Mouse (Mus musculus) adrenal gland, adult 2 months (tissue): ENCODE results near the gene Pigq. TPM values are rescaled to one million over a fixed set of nuclear protein-coding genes. Genes with fewer than 3 reads are reported as not detected.

Experiments used
- DNase-seq: peaks from one replicate; pipeline ENCODE4 v3.0.0; 2021
- polyA plus RNA-seq: library from polyadenylated mRNA; depleted of rRNA; stranded (reverse); fragments of >200 nt; gene quantifications from 2 replicates; pipeline ENCODE4 v1.2.3, GENCODE M21; 2012; rRNA removed
- total RNA-seq, 2 experiments: library from RNA; stranded (reverse); gene quantifications; 2 replicates each; pipeline ENCODE4 v1.2.3; 2021

Gene Pigq
- total and polyA plus RNA-seq, 3 experiments: 105 to 187 (median 121) TPM

DNA sequence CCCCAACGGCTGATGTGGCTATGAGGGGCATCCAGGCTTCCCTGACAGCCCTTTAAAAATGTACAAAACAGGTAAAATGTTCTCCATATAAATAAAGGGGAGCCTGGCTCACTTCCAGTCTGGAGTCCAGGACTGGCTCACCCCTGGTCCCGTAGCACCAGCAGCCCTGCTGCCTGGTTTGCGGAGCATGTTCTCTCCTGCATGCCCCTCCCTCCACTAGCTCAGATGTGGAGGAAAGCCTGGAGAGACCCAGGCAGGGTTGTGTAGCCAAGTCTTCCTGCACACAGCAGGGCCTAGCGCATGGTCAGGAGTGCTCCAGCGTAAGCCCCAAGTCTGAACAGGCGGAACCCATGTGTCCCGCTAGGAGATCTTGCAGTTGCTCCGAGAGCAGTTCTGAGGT is 61.5 kb downstream of the Pigq start:
- no peak for DNase-seq

DNA sequence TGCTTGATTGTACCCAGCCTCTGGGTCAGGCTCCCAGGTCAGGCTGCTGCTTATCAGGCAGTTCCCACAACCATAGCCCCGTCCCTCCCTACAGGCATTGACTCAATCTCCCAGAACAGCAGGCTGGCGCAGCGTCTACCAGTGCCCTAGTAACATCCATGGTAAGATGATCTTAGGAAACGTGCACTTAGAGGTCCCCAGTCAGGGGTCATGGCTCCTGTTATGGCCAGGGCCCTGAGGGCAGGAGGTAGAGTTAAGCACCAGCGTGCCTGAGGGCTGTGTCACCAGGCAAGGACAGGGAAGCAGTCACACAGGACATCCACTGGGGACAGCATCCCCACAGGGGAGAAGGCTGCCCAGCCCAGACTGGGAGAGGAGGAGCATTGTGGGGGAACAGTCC is 62.4 kb downstream of the Pigq start:
- peak; percentile 36 for DNase-seq

- no peak for DNase-seq
Observed at GRCm38 (mm10) chr17:25881691-25882090, 63.0 kb downstream of the Pigq start.

GRCm38 (mm10) chr17:25880913-25881641 is 63.7 kb downstream of the Pigq start:
- DNase-seq: peak; percentile 38

GRCm38 (mm10) chr17:25880196-25880910 is 64.4 kb downstream of the Pigq start, which contains the start of gene Wfikkn1:
Gene Wfikkn1, minus strand, starts transcription at chr17:25880858.
- no peak for DNase-seq

- DNase-seq: peak; percentile 14
Observed at GRCm38 (mm10) chr17:25879750-25880149, 65.0 kb downstream of the Pigq start.

DNA sequence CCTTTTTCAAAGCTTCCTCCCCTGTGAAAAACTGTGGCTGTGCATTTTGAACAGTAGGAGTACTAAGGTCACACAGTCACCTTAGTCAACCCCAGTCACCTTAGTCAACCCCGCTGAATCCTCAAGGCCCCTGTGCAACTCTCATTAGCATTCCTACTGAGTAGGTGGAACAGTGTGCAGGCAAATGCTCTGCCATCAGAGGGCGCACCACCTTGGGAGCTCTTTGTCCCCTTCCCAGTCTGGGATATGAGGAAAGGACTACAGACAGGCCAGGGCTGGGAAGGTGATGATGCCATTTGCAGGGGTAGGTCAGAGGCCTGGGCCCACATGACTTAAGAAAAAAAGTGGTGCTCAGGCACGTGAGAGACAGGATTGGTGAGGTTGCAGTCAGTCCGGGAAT is 65.5 kb downstream of the Pigq start:
- DNase-seq: peak; percentile 74

DNA sequence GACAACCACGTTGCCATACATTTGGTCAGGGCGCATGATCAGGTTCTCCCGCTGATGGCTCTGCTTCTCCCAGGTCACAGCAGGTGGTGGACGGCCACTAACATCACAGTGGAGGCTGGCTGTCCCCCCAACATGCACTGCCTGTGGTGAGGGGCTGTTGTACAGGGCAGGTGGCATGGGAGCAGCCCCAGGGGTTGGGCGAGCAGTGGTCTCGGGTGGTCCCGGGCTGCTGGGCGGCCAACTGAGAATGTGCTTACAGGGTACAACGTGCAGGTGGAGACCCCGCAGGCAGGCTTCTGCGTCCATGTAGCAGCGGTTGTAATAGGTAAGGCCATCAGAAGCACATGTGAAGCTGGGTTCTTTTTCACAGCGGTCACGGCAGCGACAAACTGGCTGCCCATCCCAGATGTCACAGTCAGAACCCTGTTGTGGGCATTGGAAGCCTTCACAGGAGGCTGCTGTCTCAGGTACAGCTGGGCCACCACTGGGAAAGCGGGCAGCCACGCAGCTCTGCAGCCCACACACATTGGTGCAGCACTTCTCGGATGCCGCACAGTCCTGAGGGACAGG is 66.0 kb downstream of the Pigq start:
- DNase-seq: peak; percentile 16

GRCm38 (mm10) chr17:25877741-25878610 is 66.8 kb downstream of the Pigq start:
- peak; percentile 30 for DNase-seq

- no peak for DNase-seq
Observed at GRCm38 (mm10) chr17:25877025-25877424, 67.7 kb downstream of the Pigq start.

Other genes with a start within 250 kb of the Pigq start
Only the 30 nearest of the 32 such genes appear.
- 10 to 100 TPM; 10.3 to 14.6 TPM for gene Rpusd1, start 217.3 kb downstream of the Pigq start, total RNA-seq
- 87.7 and 100 TPM in 2 replicates for gene Rpusd1, start 217.3 kb downstream of the Pigq start, polyA plus RNA-seq
- not detected for gene Mslnl, start 208.9 kb downstream of the Pigq start, total RNA-seq
- gene Mslnl, start 208.9 kb downstream of the Pigq start, polyA plus RNA-seq: 0.18 and 0.26 TPM in 2 replicates
- gene Msln, start 190.6 kb downstream of the Pigq start, total RNA-seq: 10 to 100 TPM in 1 of 2 experiments, 1 to 10 TPM in 1; 6.0 to 10.3 TPM
- 4.1 and 5.2 TPM in 2 replicates for gene Msln, start 190.6 kb downstream of the Pigq start, polyA plus RNA-seq
- gene Narfl, start 171.2 kb downstream of the Pigq start, total RNA-seq: 10 to 100 TPM; 31.0 to 31.2 TPM
- gene Narfl, start 171.2 kb downstream of the Pigq start, polyA plus RNA-seq: 18.9 and 22.1 TPM in 2 replicates
- gene Haghl, start 159.3 kb downstream of the Pigq start, total RNA-seq: 10 to 100 TPM; 16.6 to 33.7 TPM
- gene Haghl, start 159.3 kb downstream of the Pigq start, polyA plus RNA-seq: 67.2 and 70.8 TPM in 2 replicates
- not detected for gene Ccdc78, start 158.4 kb downstream of the Pigq start, total RNA-seq
- 0.11 TPM in 2 replicates for gene Ccdc78, start 158.4 kb downstream of the Pigq start, polyA plus RNA-seq
- gene Fam173a, start 152.0 kb downstream of the Pigq start, total RNA-seq: 10 to 100 TPM; 52.0 to 81.1 TPM
- 125 and 146 TPM in 2 replicates for gene Fam173a, start 152.0 kb downstream of the Pigq start, polyA plus RNA-seq
- 1 to 10 TPM in 1 of 2 experiments, not detected in 1; 1.2 TPM for gene AC134908.4, start 149.3 kb downstream of the Pigq start, total RNA-seq
- gene AC134908.4, start 149.3 kb downstream of the Pigq start, polyA plus RNA-seq: 0.96 TPM in 1 of 2 replicates, not detected in the other
- gene Metrn, start 147.8 kb downstream of the Pigq start, total RNA-seq: 10 to 100 TPM; 16.8 to 33.1 TPM
- 121 and 176 TPM in 2 replicates for gene Metrn, start 147.8 kb downstream of the Pigq start, polyA plus RNA-seq
- 10 to 100 TPM; 26.6 to 54.4 TPM for gene Fbxl16, start 135.9 kb downstream of the Pigq start, total RNA-seq
- 60.7 and 90.6 TPM in 2 replicates for gene Fbxl16, start 135.9 kb downstream of the Pigq start, polyA plus RNA-seq
- gene Wdr24, start 121.3 kb downstream of the Pigq start, total RNA-seq: 10 to 100 TPM; 19.1 to 20.8 TPM
- 29.5 and 38.3 TPM in 2 replicates for gene Wdr24, start 121.3 kb downstream of the Pigq start, polyA plus RNA-seq
- gene Jmjd8, start 116.1 kb downstream of the Pigq start, total RNA-seq: 100 to 1,000 TPM in 1 of 2 experiments, 10 to 100 TPM in 1; 99.4 to 111 TPM
- 99.1 and 121 TPM in 2 replicates for gene Jmjd8, start 116.1 kb downstream of the Pigq start, polyA plus RNA-seq
- 100 to 1,000 TPM; 149 to 184 TPM for gene Stub1, start 111.5 kb downstream of the Pigq start, total RNA-seq
- gene Stub1, start 111.5 kb downstream of the Pigq start, polyA plus RNA-seq: 224 and 236 TPM in 2 replicates
- 10 to 100 TPM in 1 of 2 experiments, 1 to 10 TPM in 1; 9.8 to 47.1 TPM for gene Rhbdl1, start 107.6 kb downstream of the Pigq start, total RNA-seq
- 88.1 and 142 TPM in 2 replicates for gene Rhbdl1, start 107.6 kb downstream of the Pigq start, polyA plus RNA-seq
- 10 to 100 TPM; 14.0 to 16.3 TPM for gene Gm20683, start 103.2 kb downstream of the Pigq start, total RNA-seq
- 192 and 239 TPM in 2 replicates for gene Gm20683, start 103.2 kb downstream of the Pigq start, polyA plus RNA-seq
- gene Rhot2, start 100.1 kb downstream of the Pigq start, total RNA-seq: 100 to 1,000 TPM; 107 to 127 TPM
- 180 and 193 TPM in 2 replicates for gene Rhot2, start 100.1 kb downstream of the Pigq start, polyA plus RNA-seq
- gene Wdr90, start 83.4 kb downstream of the Pigq start, total RNA-seq: 10 to 100 TPM; 13.9 to 15.1 TPM
- 75.1 and 83.0 TPM in 2 replicates for gene Wdr90, start 83.4 kb downstream of the Pigq start, polyA plus RNA-seq
- 100 to 1,000 TPM; 302 to 466 TPM for gene Mcrip2, start 76.2 kb downstream of the Pigq start, total RNA-seq
- 1,490 and 1,757 TPM in 2 replicates for gene Mcrip2, start 76.2 kb downstream of the Pigq start, polyA plus RNA-seq
- gene Mettl26, start 69.9 kb downstream of the Pigq start, total RNA-seq: 100 to 1,000 TPM in 1 of 2 experiments, 10 to 100 TPM in 1; 90.9 to 141 TPM
- gene Mettl26, start 69.9 kb downstream of the Pigq start, polyA plus RNA-seq: 350 and 376 TPM in 2 replicates
- 1 to 10 TPM in 1 of 2 experiments, under 1 TPM in 1; 0.52 to 2.1 TPM for gene Wfikkn1, start 64.1 kb downstream of the Pigq start, total RNA-seq
- gene Wfikkn1, start 64.1 kb downstream of the Pigq start, polyA plus RNA-seq: 2.1 and 2.5 TPM in 2 replicates
- 10 to 100 TPM; 21.1 to 27.3 TPM for gene Rab40c, start 25.2 kb downstream of the Pigq start, total RNA-seq
- gene Rab40c, start 25.2 kb downstream of the Pigq start, polyA plus RNA-seq: 52.1 and 68.8 TPM in 2 replicates
- not detected for gene Nhlrc4, start within 50 bp of the Pigq start, total RNA-seq
- gene Nhlrc4, start within 50 bp of the Pigq start, polyA plus RNA-seq: not detected in 2 replicates
- gene A930017K11Rik, start 7.6 kb upstream of the Pigq start, total RNA-seq: not detected
- gene A930017K11Rik, start 7.6 kb upstream of the Pigq start, polyA plus RNA-seq: 0.13 TPM in 1 of 2 replicates, not detected in the other
- gene Capn15, start 40.9 kb upstream of the Pigq start, total RNA-seq: 10 to 100 TPM; 16.3 to 18.1 TPM
- 49.0 and 51.5 TPM in 2 replicates for gene Capn15, start 40.9 kb upstream of the Pigq start, polyA plus RNA-seq
- 10 to 100 TPM; 21.8 to 22.5 TPM for gene Rab11fip3, start 124.6 kb upstream of the Pigq start, total RNA-seq
- 23.8 and 30.7 TPM in 2 replicates for gene Rab11fip3, start 124.6 kb upstream of the Pigq start, polyA plus RNA-seq
- gene Decr2, start 145.4 kb upstream of the Pigq start, total RNA-seq: 10 to 100 TPM; 24.2 to 25.2 TPM
- 8.5 and 10.2 TPM in 2 replicates for gene Decr2, start 145.4 kb upstream of the Pigq start, polyA plus RNA-seq
- 1 to 10 TPM; 2.5 to 5.1 TPM for gene Nme4, start 150.7 kb upstream of the Pigq start, total RNA-seq
- gene Nme4, start 150.7 kb upstream of the Pigq start, polyA plus RNA-seq: 19.4 and 23.9 TPM in 2 replicates
- gene Tmem8, start 168.4 kb upstream of the Pigq start, total RNA-seq: 1 to 10 TPM; 7.8 to 8.4 TPM
- 25.4 and 26.9 TPM in 2 replicates for gene Tmem8, start 168.4 kb upstream of the Pigq start, polyA plus RNA-seq
- 10 to 100 TPM; 77.7 to 87.8 TPM for gene Mrpl28, start 178.6 kb upstream of the Pigq start, total RNA-seq
- gene Mrpl28, start 178.6 kb upstream of the Pigq start, polyA plus RNA-seq: 78.6 and 81.4 TPM in 2 replicates
- 10 to 100 TPM; 38.5 to 39.3 TPM for gene Axin1, start 193.8 kb upstream of the Pigq start, total RNA-seq
- 15.1 and 17.6 TPM in 2 replicates for gene Axin1, start 193.8 kb upstream of the Pigq start, polyA plus RNA-seq